Mouse (Mus musculus): Measurements from ENCODE around the gene Ap2b1. TPM values are rescaled to one million over a fixed set of nuclear protein-coding genes. Genes with fewer than 3 reads are reported as not detected.
A peak's percentile ranks its signal among the peaks of the same experiment; 100 is the strongest.

The Ap2b1 gene
- polyA plus RNA-seq, 2 experiments: 11.7 to 20.9 TPM

- ATAC-seq (ENCODE audit: insufficient read depth) (no peak), DNase-seq (ENCODE audit: low read depth in 3 of 3, low spot score in 3 of 3) (no peak)
- H3K36me3 ChIP-seq (replicated peaks; ENCODE audit: control insufficient read depth, insufficient read depth, low read depth): peaks cover 20% of the 10 kb centered on the region
- H3K9me3 ChIP-seq (ENCODE audit: control insufficient read depth, low read length): no peaks in the 10 kb centered on the region
- no peak overlapping the region for H3K9ac ChIP-seq (replicated peaks)
- 86% methylated on average over 5 of the region's 5 CpGs for WGBS (ENCODE audit: insufficient replicate concordance)
- H3K4me3 ChIP-seq (ENCODE audit: insufficient read depth in 1 of 2, low read depth in 2 of 2, low read length in 2 of 2): no peak overlapping the region
- no peaks in the 10 kb centered on the region for H3K27me3 ChIP-seq (ENCODE audit: control insufficient read depth, insufficient read depth, low read length)
- no peak overlapping the region for H3K27ac ChIP-seq
- TF ChIP-seq CTCF (IDR thresholded peaks at IDR 0.05; ENCODE audit: low read depth): no peak
- TF ChIP-seq EP300 (IDR thresholded peaks at IDR 0.05; ENCODE audit: low read depth): no peak
- H3K4me2 ChIP-seq (ENCODE audit: low read depth): no peak overlapping the region
- no peaks in the 10 kb centered on the region for H3K4me1 ChIP-seq (replicated peaks; ENCODE audit: control insufficient read depth in 2 of 2, insufficient read depth in 2 of 2, low read length in 1 of 2)
Observed at GRCm38 (mm10) chr11:83355428-83355827, 56.6 kb downstream of the Ap2b1 start.

GRCm38 (mm10) chr11:83357421-83357820, 58.6 kb downstream of the Ap2b1 start:
- Histone ChIP-seq H3K27ac (no peak overlapping the region), H3K36me3 (replicated peaks; ENCODE audit: control insufficient read depth, insufficient read depth, low read depth) (no peaks in the 10 kb centered on the region; the same call in 1 of the 2 replicates), H3K4me3 (ENCODE audit: insufficient read depth in 1 of 2, low read depth in 2 of 2, low read length in 2 of 2) (no peak overlapping the region), H3K9ac (replicated peaks) (no peak overlapping the region), H3K4me1 (replicated peaks; ENCODE audit: control insufficient read depth in 2 of 2, insufficient read depth in 2 of 2, low read length in 1 of 2) (no peaks in the 10 kb centered on the region), H3K4me2 (ENCODE audit: low read depth) (no peak overlapping the region), H3K27me3 (ENCODE audit: control insufficient read depth, insufficient read depth, low read length) (no peaks in the 10 kb centered on the region), H3K9me3 (ENCODE audit: control insufficient read depth, low read length) (no peaks in the 10 kb centered on the region)
- TF ChIP-seq EP300 (IDR thresholded peaks at IDR 0.05; ENCODE audit: low read depth) (no peak), CTCF (IDR thresholded peaks at IDR 0.05; ENCODE audit: low read depth) (peak; percentile 43; the same call in 1 of the 2 replicates)
- ATAC-seq (ENCODE audit: insufficient read depth) (no peak), DNase-seq (ENCODE audit: low read depth in 3 of 3, low spot score in 3 of 3) (peak in 1 of 3 experiments; percentile 7)
- 71% methylated on average over 3 of the region's 3 CpGs for WGBS (ENCODE audit: insufficient replicate concordance)

- Histone ChIP-seq H3K27ac (no peak overlapping the region), H3K4me1 (replicated peaks; ENCODE audit: control insufficient read depth in 2 of 2, insufficient read depth in 2 of 2, low read length in 1 of 2) (no peaks in the 10 kb centered on the region), H3K27me3 (ENCODE audit: control insufficient read depth, insufficient read depth, low read length) (no peaks in the 10 kb centered on the region), H3K9ac (replicated peaks) (no peak overlapping the region), H3K4me2 (ENCODE audit: low read depth) (no peak overlapping the region), H3K4me3 (ENCODE audit: insufficient read depth in 1 of 2, low read depth in 2 of 2, low read length in 2 of 2) (no peak overlapping the region), H3K9me3 (ENCODE audit: control insufficient read depth, low read length) (no peaks in the 10 kb centered on the region), H3K36me3 (replicated peaks; ENCODE audit: control insufficient read depth, insufficient read depth, low read depth) (peaks cover 20% of the 10 kb centered on the region)
- 87% methylated on average over 6 of the region's 6 CpGs for WGBS (ENCODE audit: insufficient replicate concordance)
- ATAC-seq (ENCODE audit: insufficient read depth) (no peak), DNase-seq (ENCODE audit: low read depth in 3 of 3, low spot score in 3 of 3) (no peak)
- no peak for TF ChIP-seq EP300 (IDR thresholded peaks at IDR 0.05; ENCODE audit: low read depth)
Observed at GRCm38 (mm10) chr11:83364656-83365055, 65.8 kb downstream of the Ap2b1 start.

GRCm38 (mm10) chr11:83371267-83371666, 72.4 kb downstream of the Ap2b1 start:
- ATAC-seq (ENCODE audit: insufficient read depth): no peak
- peaks cover 24% of the 10 kb centered on the region for H3K36me3 ChIP-seq (replicated peaks; ENCODE audit: control insufficient read depth, insufficient read depth, low read depth)

GRCm38 (mm10) chr11:83379745-83380341, 81.0 kb downstream of the Ap2b1 start:
- 38% methylated on average over 7 of the region's 7 CpGs for WGBS (ENCODE audit: insufficient replicate concordance)
- H3K4me2 ChIP-seq (ENCODE audit: low read depth): no peak overlapping the region

More at GRCm38 (mm10) chr11:83371267-83371666, 72.4 kb downstream of the Ap2b1 start:
- 83% methylated on average over 4 of the region's 4 CpGs for WGBS (ENCODE audit: insufficient replicate concordance)
- no peaks in the 10 kb centered on the region for H3K27me3 ChIP-seq (ENCODE audit: control insufficient read depth, insufficient read depth, low read length)
- no peaks in the 10 kb centered on the region for H3K4me1 ChIP-seq (replicated peaks; ENCODE audit: control insufficient read depth in 2 of 2, insufficient read depth in 2 of 2, low read length in 1 of 2)
- no peak overlapping the region for H3K4me3 ChIP-seq (ENCODE audit: insufficient read depth in 1 of 2, low read depth in 2 of 2, low read length in 2 of 2)
- no peak overlapping the region for H3K4me2 ChIP-seq (ENCODE audit: low read depth)
- TF ChIP-seq CTCF (IDR thresholded peaks at IDR 0.05; ENCODE audit: low read depth): no peak
- TF ChIP-seq EP300 (IDR thresholded peaks at IDR 0.05; ENCODE audit: low read depth): no peak
- no peak overlapping the region for H3K9ac ChIP-seq (replicated peaks)
- DNase-seq (ENCODE audit: low read depth in 3 of 3, low spot score in 3 of 3): no peak
- H3K9me3 ChIP-seq (ENCODE audit: control insufficient read depth, low read length): no peaks in the 10 kb centered on the region
- H3K27ac ChIP-seq: no peak overlapping the region

More at GRCm38 (mm10) chr11:83379745-83380341, 81.0 kb downstream of the Ap2b1 start:
- Histone ChIP-seq H3K36me3 (replicated peaks; ENCODE audit: control insufficient read depth, insufficient read depth, low read depth) (peaks cover 4% of the 10 kb centered on the region), H3K9me3 (ENCODE audit: control insufficient read depth, low read length) (no peaks in the 10 kb centered on the region), H3K27me3 (ENCODE audit: control insufficient read depth, insufficient read depth, low read length) (no peaks in the 10 kb centered on the region), H3K4me1 (replicated peaks; ENCODE audit: control insufficient read depth in 2 of 2, insufficient read depth in 2 of 2, low read length in 1 of 2) (peaks cover 0 to 4% of the 10 kb centered on the region in 2 experiments; a peak in 2 of 4 replicates), H3K9ac (replicated peaks) (no peak overlapping the region), H3K27ac (no peak overlapping the region), H3K4me3 (ENCODE audit: insufficient read depth in 1 of 2, low read depth in 2 of 2, low read length in 2 of 2) (no peak overlapping the region)
- TF ChIP-seq EP300 (IDR thresholded peaks at IDR 0.05; ENCODE audit: low read depth) (peak; percentile 39; the same call in 1 of the 2 replicates), CTCF (IDR thresholded peaks at IDR 0.05; ENCODE audit: low read depth) (no peak)
- DNase-seq (ENCODE audit: low read depth in 3 of 3, low spot score in 3 of 3) (peak; percentile 4 to 45 (median 6)), ATAC-seq (ENCODE audit: insufficient read depth) (peak; percentile 70; the same call in 1 of the 2 replicates)

Measured in liver, embryonic 14.5 days (tissue).